Mouse (Mus musculus) liver, embryonic 14.5 days (tissue): ENCODE measurements around the gene Gaa.

Experiments used
- CTCF ChIP-seq: IDR thresholded peaks from 2 replicates; pipeline ENCODE4 v1.5.1; 2016; ENCODE audit warnings: antibody characterized with exemption, low read depth, control low read depth
- EP300 ChIP-seq: IDR thresholded peaks from 2 replicates; pipeline ENCODE4 v1.6.1; 2016; ENCODE audit warnings: antibody characterized with exemption, low read depth

DNA sequence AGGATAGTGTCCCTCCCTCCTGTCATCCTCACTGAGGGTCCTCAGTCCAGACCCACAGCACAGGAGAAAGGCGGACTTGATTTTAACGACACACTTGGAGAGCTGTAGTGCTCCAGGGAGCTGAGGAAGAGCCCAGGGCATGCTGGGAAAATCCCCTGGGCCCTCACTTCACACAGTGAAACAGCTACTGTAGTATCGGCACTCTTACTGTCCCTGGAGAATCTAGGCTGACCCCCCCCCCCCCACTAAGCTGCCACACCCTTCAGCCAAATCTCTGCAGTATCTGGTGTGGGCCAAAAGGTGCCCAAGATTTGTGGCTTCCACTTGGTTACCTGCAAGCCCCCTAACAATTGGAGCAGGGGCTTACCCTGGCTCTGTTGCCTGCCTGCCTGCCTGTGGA is 30.7 kb upstream of the Gaa start:
- TF ChIP-seq CTCF, result no peak
- TF ChIP-seq EP300, result no peak
